Mouse (Mus musculus): ENCODE results near the gene Rps6ka1. TPM values are rescaled to one million over a fixed set of nuclear protein-coding genes. Genes with fewer than 3 reads are reported as not detected.
"Not testable (repeated sequence)": the region's sequence is repeated elsewhere in the genome, so short reads cannot be mapped to it uniquely, and the experiment has no call there.

Gene Rps6ka1
- total RNA-seq, 2 experiments from 2014 or later: 5.4 to 6.3 TPM

DNA sequence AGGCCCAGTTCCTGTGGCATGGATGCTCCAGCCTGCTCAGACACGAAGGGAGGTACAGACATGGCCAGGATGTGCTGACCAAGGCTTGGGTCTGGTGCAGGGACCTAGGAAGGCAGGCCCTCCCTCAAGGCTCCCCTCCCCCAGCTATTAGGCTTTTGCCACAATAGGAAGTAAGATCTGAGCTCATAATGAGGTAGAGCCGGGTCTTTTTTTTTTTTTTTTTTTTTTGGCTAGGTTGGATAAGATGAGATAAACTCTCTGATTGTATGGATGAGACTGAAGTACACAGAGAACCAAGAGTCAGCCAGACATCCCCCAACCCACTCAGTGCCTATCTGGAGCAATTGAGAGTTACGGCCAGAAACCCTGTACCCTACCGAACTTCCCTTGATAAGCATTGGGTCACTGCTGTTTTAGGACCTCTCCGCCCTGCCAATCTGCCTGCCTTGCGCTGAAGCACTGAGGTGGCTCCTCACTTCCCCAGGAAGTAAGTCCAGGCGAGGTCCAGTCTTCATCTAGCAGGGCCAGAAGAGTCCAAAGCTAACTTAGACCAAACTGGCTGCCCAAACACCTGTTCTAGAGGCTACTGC lies 15.3 kb downstream of the Rps6ka1 start:
- DNase-seq (ENCODE audit: low spot score): no peak
- intact Hi-C loops (cut with DNase I): no loop called here

DNA sequence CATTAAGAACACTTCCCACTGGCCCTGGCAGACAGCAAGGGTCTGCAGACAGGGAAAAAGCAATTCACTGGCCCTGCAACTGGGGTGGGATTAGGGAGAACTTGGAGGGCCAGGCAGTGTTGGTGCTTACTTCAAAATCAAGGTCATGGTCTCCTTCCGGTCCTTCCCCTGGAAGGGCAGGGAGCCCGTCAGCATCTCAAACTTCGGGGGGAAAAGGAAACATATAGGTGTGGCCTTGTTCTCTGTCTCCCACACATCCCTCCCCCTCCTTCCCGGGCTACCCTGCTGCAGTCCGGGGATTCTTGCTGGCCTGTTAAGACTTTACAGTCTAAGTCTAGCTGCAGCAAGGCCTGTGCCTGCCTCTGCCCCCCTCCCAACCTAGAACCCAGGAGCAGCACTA lies 22.4 kb downstream of the Rps6ka1 start:
- intact Hi-C loops (cut with DNase I): no loop called here
- no peak for DNase-seq (ENCODE audit: low spot score)

DNA sequence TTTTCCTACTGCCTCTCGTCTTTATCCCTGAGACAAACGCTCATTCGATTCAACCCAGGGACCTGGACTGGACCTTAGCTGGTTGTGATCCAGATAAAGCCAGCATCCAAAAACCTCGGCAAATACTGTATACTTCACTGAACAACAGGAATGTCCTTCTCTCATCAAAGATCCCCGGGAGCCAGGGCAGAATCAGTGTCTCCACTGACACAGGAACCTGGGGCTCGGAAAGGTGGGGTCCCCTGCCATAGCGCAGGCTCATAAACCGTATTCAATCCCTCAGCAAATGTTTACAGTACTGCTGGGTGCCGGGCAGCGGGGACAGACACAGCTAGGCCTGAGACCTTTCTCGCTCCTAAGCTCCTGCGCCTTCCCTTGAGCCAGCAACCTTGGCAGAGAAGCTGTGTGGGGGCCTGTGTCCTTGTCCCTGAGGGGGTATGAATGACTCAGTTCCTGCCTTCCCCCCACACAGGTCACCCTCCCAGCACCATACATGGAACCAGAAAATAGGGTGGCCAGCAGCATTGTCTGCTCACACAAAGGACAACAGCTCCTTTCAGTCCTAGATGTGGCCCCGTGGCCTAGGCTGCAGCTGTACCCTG lies 23.1 kb downstream of the Rps6ka1 start:
- intact Hi-C loops (cut with DNase I): no loop called here
- no peak for DNase-seq (ENCODE audit: low spot score)

DNA sequence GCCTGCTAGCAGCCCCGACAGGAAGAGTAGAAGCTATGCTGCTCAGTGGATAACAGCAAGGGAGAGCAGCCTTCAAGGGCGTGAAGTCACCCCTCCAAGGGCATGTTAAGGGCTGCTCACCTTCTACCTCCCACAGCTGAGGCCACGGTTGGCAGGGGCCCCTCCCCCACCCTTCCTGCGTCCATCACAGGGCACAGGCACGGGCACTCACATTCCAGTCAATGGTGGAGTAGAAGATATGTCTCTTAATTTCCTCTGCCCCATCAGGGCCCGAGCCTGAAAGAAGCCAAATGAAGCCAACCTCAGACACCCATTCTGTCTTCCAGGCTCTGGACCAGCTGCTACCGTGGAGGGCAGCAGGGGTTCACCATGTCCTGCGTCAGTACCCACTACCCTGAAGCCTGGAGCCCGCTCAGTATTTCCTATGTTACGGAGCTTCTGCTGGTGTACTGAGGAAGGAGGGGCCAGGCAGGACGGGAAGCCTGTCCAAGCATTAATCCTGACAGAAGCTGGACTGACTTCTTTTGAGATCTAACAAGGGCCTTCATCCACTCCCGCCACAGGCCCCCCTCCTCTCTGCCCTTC lies 23.7 kb downstream of the Rps6ka1 start:
- intact Hi-C loops (cut with DNase I): no loop called here
- no peak for DNase-seq (ENCODE audit: low spot score)

DNA sequence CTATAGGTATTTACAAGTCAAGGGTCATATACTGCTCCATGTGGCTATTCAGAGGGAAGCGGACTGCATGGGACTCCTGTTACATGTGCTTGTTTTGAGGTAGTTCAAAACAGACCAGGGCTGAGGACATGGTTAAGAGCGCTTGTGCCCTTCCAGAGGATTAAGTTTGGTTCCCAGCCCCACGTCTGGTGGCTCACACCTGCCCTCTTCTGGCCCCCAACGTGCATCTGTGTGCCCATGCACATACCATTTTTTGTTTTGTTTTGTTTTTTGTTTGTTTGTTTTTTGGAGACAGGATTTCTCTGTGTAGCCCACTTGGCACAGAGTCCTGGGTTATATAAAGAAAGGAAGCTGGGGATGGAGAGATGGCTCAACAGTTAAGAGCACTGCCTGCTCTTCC lies 30.1 kb downstream of the Rps6ka1 start:
- intact Hi-C loops (cut with DNase I): no loop called here

DNA sequence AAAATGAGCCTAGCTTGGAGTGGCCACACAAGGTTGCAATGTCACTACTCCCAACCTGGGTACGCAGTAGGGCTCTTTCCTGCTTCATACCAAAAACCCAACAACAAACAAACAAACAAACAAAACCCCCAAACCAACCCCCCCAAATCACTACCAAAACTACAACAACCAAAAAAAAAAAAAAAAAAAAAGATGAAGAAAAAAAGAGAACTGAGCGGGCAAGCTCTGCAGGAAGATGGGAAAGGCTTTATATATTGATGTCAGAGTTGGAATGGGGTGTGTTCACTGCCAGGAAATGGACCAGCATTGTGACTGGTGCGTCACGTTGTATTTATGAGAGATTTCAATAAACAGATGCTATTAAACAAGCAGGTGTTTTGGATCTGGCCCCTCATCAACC lies 33.0 kb downstream of the Rps6ka1 start:
- no peak for DNase-seq (ENCODE audit: low spot score)
- intact Hi-C loops (cut with DNase I): no loop called here

More for the DNA sequence above, 30.1 kb downstream of the Rps6ka1 start:
- DNase-seq (ENCODE audit: low spot score): no peak

DNA sequence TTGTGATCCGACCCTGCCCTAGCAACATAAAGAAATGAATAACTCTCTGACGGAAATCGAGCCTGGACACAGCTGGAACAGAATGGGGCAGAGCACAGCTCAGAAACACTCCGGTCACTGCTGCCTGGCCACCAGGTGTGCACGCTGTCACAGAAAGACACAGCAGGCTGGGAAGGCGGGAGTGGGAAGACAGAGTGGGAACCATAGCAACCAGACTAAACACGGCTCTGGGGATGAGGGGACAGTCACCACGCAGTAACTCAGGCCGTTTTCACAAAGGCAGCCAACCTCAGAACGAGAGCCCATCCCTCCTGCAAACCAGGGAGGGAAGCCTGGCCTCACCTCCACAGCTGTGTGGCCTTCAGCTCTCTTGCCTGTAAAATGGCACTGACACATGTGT lies 34.0 kb downstream of the Rps6ka1 start:
- intact Hi-C loops (cut with DNase I): no loop called here
- DNase-seq (ENCODE audit: low spot score): no peak

DNA sequence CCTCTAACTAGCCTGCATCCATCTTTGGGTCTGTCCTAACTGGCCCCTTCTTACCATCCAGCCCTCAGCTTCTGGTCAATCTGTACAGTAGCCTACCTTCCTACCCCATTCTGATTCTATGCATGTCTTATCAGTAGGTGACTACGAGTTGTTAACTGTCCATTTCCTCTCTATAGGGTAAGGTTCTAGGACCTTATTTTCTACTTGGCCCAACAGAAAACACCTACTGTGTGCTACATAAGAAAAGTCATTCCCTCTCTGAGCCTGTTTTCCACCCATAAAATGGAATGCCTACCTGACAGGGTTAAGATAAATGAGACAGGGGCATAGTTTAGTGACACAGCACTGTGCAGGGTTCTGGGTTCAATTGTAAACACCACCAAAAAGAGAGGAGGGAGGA lies 41.0 kb downstream of the Rps6ka1 start:
- intact Hi-C loops (cut with DNase I): no loop called here
- DNase-seq (ENCODE audit: low spot score): no peak

DNA sequence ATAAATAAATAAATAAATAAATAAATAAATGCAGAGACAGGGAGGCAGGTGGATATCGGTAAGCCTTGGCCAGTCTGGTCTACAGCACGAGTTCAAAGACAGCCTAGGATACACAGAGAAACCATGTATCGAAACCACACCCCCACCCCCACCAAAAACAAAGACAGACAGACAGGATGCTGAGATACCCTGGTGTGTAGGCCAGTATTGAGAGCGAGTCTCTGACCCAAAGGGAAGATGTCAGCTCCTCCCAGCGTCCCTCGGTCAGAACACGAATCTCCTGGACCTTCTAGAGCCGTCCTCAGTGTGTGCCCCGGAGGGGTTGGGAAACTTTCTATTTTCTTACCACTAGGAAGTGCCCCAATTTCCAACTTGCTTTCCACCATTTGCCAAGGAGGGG lies 42.5 kb downstream of the Rps6ka1 start:
- no peak for DNase-seq (ENCODE audit: low spot score)
- intact Hi-C loops (cut with DNase I): no loop called here

DNA sequence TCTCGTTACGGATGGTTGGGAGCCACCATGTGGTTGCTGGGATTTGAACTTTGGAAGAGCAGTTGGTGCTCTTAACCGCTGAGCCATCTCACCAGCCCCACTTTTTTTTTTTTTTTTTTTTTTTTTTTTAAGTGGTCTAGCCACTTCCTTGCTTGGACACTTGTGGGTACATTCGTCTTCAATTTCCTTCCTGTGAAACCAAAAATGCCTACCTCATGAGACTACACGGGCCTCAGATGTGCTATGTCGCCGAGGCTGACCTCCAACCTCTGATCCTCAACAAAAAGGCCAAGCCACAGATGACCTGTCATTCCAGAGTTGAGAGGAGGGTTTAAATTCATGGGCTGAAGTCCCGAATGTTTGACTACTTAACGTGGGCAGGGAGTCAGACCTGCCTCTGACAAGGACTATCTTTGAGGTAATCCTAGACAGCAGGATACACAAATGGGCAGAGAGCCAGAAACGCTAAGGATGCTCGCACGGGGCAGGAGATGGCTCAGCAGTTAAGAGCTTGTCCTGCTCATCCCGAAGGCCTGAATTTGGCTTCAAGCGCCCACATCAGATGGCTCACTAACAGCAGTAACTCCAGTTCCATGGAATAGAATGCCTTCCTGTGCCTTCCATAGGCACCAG lies 43.3 kb downstream of the Rps6ka1 start:
- intact Hi-C loops (cut with DNase I): no loop called here
- DNase-seq (ENCODE audit: low spot score): no peak

DNA sequence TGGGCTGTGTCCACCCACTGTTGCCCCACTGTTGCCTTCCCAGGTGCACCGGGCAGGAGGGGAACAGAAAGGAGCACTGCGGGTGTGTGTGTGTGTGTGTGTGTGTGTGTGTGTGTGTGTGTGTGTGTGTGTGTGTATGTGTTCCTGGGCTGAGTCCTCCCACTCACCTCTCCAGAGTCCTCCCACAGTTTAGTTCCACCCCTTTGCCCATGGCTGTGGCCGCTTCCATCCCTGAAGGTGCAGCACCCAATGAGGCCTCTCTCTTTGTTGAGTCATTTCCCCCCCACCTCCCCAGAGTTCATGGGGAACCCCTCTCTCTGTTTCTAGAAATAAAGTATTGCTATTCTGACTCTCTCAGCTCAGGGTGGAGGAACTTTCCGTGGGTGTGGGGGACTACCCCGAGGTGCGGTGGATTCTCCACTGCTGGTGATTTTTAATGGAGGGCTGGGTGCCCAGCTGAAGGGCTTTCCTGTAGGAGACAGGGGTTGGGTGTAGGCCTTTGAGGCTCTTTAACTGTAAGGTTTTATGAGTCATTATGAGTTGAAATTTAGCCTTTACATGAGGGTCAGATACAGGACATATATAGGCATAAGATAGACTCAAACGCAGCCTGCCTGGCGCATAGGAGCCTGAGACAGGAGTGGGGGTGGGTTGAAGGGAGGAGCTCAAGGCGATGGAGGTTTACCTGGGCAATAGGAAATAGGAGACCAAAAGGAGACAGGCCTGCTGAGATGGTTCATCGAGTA lies 44.4 kb downstream of the Rps6ka1 start:
- intact Hi-C loops (cut with DNase I): no loop called here
- DNase-seq (ENCODE audit: low spot score): no peak

DNA sequence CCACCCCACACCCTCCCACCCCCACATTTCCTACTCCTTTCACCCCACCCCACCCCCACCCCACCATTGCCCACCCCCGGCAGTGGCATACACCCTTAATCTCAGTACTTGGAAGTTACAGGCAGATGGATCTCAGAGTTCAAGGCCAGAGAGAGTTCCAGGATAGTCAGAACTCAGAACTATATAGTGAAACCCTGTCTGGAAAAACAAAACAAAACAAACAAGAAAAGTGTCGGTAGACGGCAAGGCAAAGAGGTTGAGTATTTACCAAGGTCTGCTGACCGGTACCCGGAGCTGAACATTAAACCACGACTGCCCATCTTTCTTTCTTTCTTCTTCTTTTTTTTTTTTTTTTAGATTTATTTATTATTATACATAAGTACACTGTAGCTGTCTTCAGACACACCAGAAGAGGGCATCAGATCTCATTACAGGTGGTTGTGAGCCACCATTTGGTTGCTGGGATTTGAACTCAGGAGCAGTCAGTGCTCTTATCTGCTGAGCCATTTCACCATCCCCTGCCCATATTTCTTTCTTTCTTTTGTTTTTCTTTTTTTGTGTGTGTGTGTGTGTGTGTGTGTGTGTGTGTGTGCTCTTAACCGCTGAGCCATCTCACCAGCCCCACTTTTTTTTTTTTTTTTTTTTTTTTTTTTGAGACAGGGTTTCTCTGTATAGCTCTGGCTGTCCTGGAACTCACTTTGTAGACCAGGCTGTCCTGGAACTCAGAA lies 45.7 kb downstream of the Rps6ka1 start:
- DNase-seq (ENCODE audit: low spot score); intact Hi-C loops (cut with DNase I): not testable (repeated sequence)

DNA sequence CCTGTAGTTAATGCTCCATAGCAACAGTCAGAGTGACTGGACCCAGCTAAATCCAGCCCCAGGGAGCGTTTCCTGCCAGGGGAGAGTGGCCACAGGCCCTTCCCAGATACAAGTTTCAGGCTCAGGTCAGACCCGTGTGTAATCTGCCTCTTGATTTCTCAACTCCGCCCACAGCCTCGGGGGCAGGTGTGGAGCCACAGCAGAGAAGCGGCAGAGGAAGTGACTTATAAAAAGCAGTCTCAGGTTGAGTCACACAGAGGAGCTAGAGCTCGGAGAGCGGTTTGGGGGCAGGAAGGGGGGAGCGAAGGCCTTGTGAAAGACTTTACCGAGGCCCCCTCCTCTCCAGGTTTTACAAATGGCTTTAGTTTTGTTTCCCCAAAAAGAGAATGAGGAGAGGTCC lies 46.6 kb downstream of the Rps6ka1 start:
- no peak for DNase-seq (ENCODE audit: low spot score)
- intact Hi-C loops (cut with DNase I): no loop called here

DNA sequence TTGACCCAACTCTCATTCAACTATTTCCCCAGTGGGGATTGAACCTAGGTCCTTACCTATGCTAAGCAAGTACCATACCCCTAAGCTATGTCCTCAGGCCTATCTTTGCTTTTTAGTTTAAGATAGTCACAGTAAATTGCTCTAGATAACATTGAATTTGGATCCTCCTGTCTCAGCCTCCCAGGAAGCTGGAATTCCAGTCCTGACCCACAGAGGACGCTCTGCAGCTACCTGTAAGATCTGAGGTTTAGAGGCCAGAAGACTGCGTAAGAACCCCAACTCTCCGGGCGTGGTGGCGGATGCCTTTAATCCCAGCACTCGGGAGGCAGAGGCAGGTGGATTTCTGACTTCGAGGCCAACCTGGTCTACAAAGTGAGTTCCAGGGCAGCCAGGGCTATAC lies 47.1 kb downstream of the Rps6ka1 start:
- intact Hi-C loops (cut with DNase I): no loop called here
- no peak for DNase-seq (ENCODE audit: low spot score)

DNA sequence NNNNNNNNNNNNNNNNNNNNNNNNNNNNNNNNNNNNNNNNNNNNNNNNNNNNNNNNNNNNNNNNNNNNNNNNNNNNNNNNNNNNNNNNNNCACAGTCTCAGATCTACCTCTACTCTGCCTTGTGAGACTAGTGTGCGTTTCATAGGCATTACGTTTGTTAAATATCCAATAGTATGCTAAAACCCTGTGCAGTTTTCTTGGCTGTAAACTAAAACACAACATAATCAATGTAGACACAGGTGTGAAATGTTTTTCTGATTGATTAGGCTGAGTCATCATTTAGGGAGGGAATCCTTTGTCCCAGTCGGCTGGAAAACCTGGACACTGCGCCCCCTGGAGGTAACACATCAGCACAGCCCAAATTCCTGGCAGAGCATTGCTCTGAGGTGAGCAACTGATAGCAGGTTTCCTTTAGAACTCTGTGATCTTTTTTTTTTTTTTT lies 48.2 kb downstream of the Rps6ka1 start:
- intact Hi-C loops (cut with DNase I): loop anchor here (5.0 kb wide), 1 partner anchor 73 kb away; no protein-coding TSS in a partner anchor

DNA sequence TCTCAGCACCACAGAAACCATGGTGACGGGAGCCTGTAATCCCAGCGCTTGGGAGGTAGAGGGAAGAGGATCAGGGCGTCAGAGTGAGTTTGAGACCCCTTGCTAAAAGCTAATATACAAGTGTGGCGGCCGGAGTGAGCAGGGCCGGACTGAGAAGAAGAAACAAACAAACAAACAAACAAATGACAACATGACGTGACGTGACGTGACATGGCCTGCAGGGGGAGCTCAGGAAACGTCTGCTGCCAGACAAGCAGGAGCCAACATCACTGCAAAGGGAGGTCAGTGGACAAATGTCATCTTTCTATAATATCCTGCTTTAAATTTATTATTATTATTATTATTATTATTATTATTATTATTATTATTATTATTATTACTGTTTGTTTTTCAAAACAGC lies 51.0 kb downstream of the Rps6ka1 start:
- DNase-seq (ENCODE audit: low spot score): no peak
- intact Hi-C loops (cut with DNase I): loop anchor here (5.0 kb wide), 1 partner anchor 76 kb away; no protein-coding TSS in a partner anchor

More for the DNA sequence above, 48.2 kb downstream of the Rps6ka1 start:
- no peak for DNase-seq (ENCODE audit: low spot score)

DNA sequence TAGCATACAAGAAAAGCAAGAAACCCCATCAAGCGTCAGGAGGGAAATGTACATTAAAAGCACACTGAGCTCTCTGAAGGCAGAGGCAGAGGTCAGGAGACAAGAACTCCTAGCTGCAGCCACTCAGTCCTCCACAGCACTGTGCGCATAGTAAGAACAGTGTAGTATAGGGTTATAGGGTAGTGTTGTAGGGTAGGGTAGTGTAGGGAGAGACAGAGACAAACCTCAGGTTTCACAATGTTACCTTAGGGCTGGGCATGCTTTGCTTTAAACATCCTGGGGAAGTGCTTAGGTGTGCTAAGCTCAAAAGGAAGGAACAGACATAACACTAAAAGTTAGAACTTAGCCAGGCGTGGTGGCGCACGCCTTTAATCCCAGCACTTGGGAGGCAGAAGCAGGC lies 52.4 kb downstream of the Rps6ka1 start:
- intact Hi-C loops (cut with DNase I): loop anchor here (5.0 kb wide), 1 partner anchor 77 kb away; no protein-coding TSS in a partner anchor
- DNase-seq (ENCODE audit: low spot score): no peak

DNA sequence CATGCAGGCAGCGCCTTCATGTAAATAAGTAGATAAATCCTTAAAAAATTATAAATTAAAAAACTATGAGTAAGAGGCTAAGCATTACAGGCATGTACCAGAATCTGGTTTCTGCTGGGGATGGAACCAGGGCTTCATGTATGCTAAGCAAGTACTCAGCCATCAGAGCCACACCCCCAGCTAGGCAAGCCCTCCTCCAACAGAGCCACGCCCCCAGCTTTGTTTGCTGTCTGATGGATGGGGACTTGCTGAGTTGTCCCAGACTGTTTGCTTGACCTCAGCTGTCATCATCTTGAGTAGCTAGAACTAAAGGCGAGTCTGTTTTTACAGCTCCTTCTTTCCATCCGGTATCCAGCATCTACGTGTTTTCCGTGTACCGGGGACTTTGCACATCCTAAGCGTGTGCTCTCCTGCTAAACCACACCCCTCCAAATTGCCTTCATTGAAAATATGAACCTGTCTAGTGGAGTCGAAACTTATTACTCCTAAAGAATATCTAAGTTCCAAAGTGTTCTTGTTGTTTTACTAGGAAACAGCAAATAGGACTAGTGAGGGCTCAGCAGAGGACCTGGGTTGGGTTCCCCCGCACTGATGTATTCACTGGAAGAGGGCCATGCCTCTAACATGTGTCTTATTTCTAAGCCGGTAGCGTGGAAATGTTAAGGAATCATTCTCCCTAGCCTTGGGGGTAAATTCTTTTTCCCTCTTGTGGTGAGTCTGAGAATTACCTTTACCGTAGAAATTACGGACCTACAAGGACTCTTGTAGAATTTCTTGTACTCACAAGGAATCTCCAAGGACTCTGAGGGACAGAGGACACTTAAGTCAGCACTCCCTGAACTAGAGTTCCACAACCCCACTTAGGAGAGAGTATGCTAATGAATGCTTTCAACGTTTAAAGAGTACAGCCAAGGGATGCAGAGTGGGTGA lies 54.4 kb downstream of the Rps6ka1 start:
- DNase-seq (ENCODE audit: low spot score): no peak
- intact Hi-C loops (cut with DNase I): no loop called here

DNA sequence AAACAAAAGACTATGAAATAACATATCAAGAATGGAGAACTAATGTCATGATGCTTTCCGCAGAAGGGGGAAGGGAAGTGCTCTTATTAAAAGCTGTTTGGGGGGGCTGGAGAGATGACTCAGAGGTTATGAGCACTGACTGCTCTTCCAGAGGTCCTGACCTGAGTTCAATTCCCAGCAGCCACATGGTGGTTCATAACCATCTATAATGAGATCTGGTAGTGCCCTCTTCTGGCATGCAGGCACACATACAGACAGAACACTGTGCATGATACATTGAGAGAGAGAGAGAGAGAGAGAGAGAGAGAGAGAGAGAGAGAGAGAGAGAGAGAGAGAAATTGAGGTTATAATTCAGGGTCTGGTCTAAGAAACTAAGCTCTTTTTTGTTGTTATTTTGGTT lies 57.1 kb downstream of the Rps6ka1 start:
- intact Hi-C loops (cut with DNase I): no loop called here

More for the DNA sequence above, 57.1 kb downstream of the Rps6ka1 start:
- no peak for DNase-seq (ENCODE audit: low spot score)

Measured in heart, postnatal 25 days (tissue).